Mouse (Mus musculus) forebrain, embryonic 15.5 days (tissue): Measurements from ENCODE around the gene Psmc1. TPM values are rescaled to one million over a fixed set of nuclear protein-coding genes. Genes with fewer than 3 reads are reported as not detected.

Source experiments
- ATAC-seq: fragments of 200-750 bp; cut with Nextera tagmentation; replicated peaks from 2 replicates; pipeline ENCODE4 v1.8.0; 2017; ENCODE audit warnings: mild to moderate bottlenecking, moderate TSS enrichment, moderate library complexity
- H3K27ac ChIP-seq: fragments of 300-500 bp; sonication (generic); replicated peaks from 2 replicates; pipeline ENCODE4 v1.5.1; 2015; ENCODE audit warnings: mild to moderate bottlenecking, inconsistent platforms
- H3K27me3 ChIP-seq: fragments of 300-500 bp; sonication (generic); 2 replicates; pipeline ENCODE4 v1.6.1; 2015; ENCODE audit warnings: inconsistent platforms
- H3K36me3 ChIP-seq: fragments of 300-500 bp; sonication (generic); 2 replicates; pipeline ENCODE4 v1.6.1; 2015; ENCODE audit warnings: mild to moderate bottlenecking, inconsistent platforms
- H3K4me1 ChIP-seq: fragments of 300-500 bp; sonication (generic); 2 replicates; pipeline ENCODE4 v1.6.1; 2015; ENCODE audit warnings: inconsistent platforms
- H3K4me2 ChIP-seq: fragments of 300-500 bp; sonication (generic); replicated peaks from 2 replicates; pipeline ENCODE4 v1.6.1; 2015; ENCODE audit warnings: mild to moderate bottlenecking, inconsistent platforms
- H3K4me3 ChIP-seq: fragments of 300-500 bp; sonication (generic); 2 replicates; pipeline ENCODE4 v1.5.1; 2015; ENCODE audit warnings: mild to moderate bottlenecking, inconsistent platforms
- H3K9ac ChIP-seq: fragments of 300-500 bp; sonication (generic); replicated peaks from 2 replicates; pipeline ENCODE4 v1.6.1; 2015; ENCODE audit warnings: mild to moderate bottlenecking, inconsistent platforms
- H3K9me3 ChIP-seq: fragments of 300-500 bp; sonication (generic); 2 replicates; pipeline ENCODE4 v1.6.1; 2016; ENCODE audit warnings: inconsistent platforms
- WGBS: fragments of 180-500 bp; shearing (Covaris S2); methylation state at CpG from one replicate; pipeline ENCODE4 v1.1.7; 2015; ENCODE audit warnings: mixed read lengths; 5-methylcytosine and 5-hydroxymethylcytosine counted together
- polyA plus RNA-seq: library from polyadenylated mRNA; unstranded; fragments of >200 nt; fragmentation: Nextera tagmentation; extraction: Ambion mirVana; gene quantifications from 2 replicates; pipeline ENCODE4 v1.2.1, GENCODE M21; 2015

Psmc1 gene
- polyA plus RNA-seq, 1 experiment from 2014 or later: 272 TPM

DNA sequence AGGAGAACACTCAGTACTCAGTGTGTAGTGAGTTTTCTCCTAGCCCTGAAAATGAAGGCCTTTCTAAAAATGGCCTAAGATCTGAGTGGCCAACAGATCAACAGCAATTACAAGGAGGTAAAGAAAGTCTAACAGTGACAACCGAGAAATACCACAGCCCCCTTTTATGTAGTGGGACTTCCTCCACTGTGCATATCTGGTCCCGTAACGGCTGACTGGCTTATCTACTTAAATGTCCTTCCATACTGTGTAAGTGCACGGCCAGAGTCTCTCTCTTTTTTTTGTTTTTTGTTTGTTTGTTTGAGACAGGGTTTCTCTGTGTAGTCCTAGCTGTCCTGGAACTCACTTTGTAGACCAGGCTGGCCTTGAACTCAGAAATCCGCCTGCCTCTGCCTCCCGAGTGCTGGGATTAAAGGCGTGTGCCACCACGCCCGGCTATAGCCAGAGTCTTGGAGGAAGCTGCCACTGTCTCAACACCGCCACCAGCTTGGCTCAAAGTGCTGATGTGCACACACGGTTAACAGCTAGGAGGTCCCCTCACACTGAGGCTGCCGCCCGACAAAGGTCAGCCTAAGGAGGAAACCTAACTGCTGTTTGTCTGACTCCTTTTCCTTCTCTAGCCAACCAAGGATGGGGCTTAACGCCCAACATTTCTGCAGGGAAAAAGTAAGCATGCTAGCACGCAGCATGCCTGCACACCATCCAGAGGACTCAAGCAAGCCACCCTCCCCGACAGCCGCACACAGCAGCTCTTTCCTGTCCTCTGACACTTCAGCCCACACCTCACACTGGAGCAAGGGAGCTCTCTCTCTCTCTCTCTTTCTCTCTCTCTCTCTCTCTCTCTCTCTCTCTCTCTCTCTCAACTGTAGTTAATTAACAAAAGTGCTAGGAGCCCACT lies 17.3 kb downstream of the Psmc1 start:
- no peak for ATAC-seq
- 91% methylated on average over 17 of the region's 17 CpGs for WGBS
- Histone ChIP-seq H3K9ac (no peak overlapping the region), H3K4me2 (no peak overlapping the region), H3K4me1 (no peaks in the 10 kb centered on the region), H3K27ac (no peak overlapping the region), H3K9me3 (no peaks in the 10 kb centered on the region), H3K36me3 (peaks cover 83% of the 10 kb centered on the region), H3K4me3 (no peak overlapping the region), H3K27me3 (no peaks in the 10 kb centered on the region)

DNA sequence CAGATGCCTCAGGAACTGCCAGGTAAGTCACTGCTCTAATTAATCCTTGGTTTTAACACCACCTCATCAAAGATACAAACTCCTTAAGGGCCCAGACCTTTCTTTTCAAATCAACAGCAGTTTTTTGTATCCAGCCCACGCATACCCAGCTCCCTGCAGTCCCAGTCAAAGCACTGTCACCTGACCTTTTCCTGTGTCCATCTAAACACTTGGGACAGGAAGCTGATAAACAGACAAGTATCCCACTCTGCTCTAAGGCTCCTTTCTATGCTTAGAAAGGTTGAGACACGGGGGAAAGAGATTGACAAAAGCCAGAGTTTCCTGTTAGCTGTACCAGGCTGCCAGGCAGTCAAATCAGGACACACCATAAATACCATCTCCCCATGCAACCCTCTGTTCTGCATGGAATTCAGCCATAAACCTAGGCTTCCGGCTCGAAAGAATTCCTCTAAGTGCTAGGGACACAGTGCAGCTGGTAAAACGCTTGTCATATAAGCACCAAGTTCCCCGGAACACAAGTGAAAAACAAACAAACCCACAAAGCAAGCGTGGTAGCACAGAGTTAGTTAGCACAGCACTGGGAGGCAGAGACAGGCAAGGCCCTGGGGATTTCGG lies 18.0 kb downstream of the Psmc1 start:
- Histone ChIP-seq H3K4me1 (no peaks in the 10 kb centered on the region), H3K27me3 (no peaks in the 10 kb centered on the region), H3K27ac (no peak overlapping the region), H3K9ac (no peak overlapping the region), H3K36me3 (peaks cover 83% of the 10 kb centered on the region), H3K4me2 (no peak overlapping the region), H3K4me3 (no peak overlapping the region), H3K9me3 (no peaks in the 10 kb centered on the region)
- no peak for ATAC-seq
- 82% methylated on average over 8 of the region's 8 CpGs for WGBS

DNA sequence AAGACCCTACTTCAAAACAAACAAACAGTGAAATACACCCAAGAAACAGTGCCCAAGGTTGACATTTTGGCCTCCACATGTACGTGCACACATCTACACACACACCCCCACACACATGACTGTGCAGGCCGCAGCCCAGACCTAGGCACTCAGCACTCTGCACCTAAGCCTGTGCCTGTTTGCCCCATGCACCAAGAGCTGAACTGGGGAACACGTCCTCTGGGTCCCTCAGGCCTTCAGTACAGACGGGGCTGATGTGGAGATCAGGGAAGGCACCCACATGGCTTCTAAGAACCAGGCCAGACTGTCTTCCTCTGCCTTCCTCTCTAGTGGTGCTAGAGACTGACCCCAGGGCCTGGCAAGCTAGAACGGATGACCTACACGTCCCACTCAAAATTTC lies 18.6 kb downstream of the Psmc1 start:
- H3K4me3 ChIP-seq: no peak overlapping the region
- WGBS: 88% methylated on average over 6 of the region's 6 CpGs

DNA sequence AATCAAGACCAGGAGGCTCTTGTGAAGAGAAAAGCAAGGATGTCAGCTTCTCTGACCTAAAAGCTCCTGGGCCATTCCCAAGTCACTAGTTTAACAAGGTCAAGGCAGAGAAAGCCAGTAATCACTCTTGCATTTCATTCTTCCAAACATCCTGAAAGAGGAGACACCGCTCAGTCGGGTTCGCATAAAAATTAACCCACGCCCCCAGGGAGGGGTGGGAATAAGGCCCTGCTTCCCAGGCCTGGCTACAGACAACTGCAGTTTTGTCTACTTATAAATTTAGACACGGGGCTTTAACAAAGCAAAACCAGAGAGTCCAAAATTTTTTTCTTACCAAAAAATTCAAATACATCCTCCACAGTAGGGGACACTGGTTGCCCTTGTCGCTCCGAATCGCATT lies 19.0 kb downstream of the Psmc1 start:
- no peak overlapping the region for H3K4me2 ChIP-seq
- H3K9me3 ChIP-seq: no peaks in the 10 kb centered on the region
- ATAC-seq: no peak
- 85% methylated on average over 8 of the region's 8 CpGs for WGBS
- H3K36me3 ChIP-seq: peaks cover 81% of the 10 kb centered on the region
- no peak overlapping the region for H3K4me3 ChIP-seq
- H3K27me3 ChIP-seq: no peaks in the 10 kb centered on the region
- H3K4me1 ChIP-seq: no peaks in the 10 kb centered on the region
- no peak overlapping the region for H3K9ac ChIP-seq
- H3K27ac ChIP-seq: no peak overlapping the region

More for the DNA sequence above, 18.6 kb downstream of the Psmc1 start:
- peaks cover 82% of the 10 kb centered on the region for H3K36me3 ChIP-seq
- H3K27ac ChIP-seq: no peak overlapping the region
- no peak overlapping the region for H3K4me2 ChIP-seq
- H3K9ac ChIP-seq: no peak overlapping the region
- no peaks in the 10 kb centered on the region for H3K4me1 ChIP-seq
- no peaks in the 10 kb centered on the region for H3K27me3 ChIP-seq
- no peaks in the 10 kb centered on the region for H3K9me3 ChIP-seq
- ATAC-seq: no peak

DNA sequence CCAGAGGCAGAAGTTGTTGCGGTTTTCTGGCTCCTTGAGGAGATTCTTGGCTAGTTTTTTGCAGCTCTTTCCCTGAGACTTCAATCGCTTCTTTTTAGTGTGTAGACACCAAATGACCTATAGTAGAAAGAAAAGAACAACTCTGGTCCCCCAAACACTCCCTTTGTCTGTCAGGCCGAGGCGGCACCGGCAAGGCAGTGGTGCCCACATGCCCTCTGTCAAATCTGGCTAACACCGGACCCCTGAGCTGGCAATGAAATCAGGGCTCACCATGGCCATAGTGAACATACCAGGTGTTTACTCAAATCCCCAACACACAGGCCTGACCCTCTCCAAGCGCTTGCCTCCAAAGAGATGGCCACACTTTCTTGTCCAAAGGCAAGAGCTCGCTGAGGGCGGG lies 21.2 kb downstream of the Psmc1 start:
- Histone ChIP-seq H3K9ac (no peak overlapping the region), H3K36me3 (peaks cover 65% of the 10 kb centered on the region), H3K27ac (no peak overlapping the region), H3K4me1 (no peaks in the 10 kb centered on the region), H3K4me2 (no peak overlapping the region), H3K27me3 (no peaks in the 10 kb centered on the region), H3K9me3 (no peaks in the 10 kb centered on the region), H3K4me3 (no peak overlapping the region)
- ATAC-seq: no peak
- WGBS: 95% methylated on average over 9 of the region's 9 CpGs

DNA sequence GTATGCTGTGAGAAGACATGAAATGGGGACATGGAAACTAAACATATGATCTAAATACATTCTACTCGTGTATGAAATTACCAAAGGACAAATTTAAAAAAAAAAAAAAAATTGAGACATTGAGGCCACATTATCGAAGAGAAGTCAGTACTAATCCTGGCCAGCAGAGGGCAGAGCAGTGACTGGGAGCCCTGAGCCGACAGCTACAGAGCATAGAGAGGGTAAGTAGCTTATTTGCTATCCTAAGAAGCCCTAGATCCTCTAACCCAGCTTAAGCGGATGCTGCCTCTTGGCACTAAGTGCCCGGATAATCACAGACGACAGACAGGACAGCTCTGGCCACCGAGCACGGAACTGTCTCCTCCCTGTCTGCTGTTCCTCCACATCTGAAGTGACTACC lies 21.7 kb downstream of the Psmc1 start:
- no peak overlapping the region for H3K27ac ChIP-seq
- H3K36me3 ChIP-seq: peaks cover 60% of the 10 kb centered on the region
- H3K9me3 ChIP-seq: no peaks in the 10 kb centered on the region
- no peaks in the 10 kb centered on the region for H3K27me3 ChIP-seq
- no peak overlapping the region for H3K4me3 ChIP-seq
- WGBS: 39% methylated on average over 8 of the region's 8 CpGs
- ATAC-seq: 0 out of 2 replicates have a peak, but pooled peaks have one; percentile 57
- no peak overlapping the region for H3K4me2 ChIP-seq
- H3K4me1 ChIP-seq: no peaks in the 10 kb centered on the region
- no peak overlapping the region for H3K9ac ChIP-seq

DNA sequence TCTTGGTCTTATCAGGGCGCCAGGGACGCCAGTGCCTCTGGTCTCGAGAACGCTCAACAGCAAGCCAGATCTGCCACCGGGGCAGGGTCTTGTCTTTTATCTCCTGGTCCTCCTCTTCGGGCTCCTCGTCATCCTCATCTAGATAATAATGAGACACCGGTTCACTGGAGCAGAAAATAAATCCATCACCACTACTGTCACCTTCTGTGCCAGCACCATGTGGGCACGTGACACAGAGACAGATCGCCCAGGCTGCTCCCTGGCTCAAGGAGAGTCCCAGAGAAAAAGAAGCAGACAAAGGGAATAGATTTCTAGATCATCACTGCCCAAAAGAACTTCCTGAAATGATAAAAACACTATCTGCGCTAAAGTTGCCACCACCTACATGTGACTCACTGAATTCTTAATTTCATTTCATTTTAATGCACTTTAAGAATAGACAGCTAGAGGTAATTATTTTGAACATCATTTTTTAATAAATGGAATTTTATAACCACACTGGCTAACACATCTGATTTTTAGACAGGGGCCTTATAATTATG lies 24.5 kb downstream of the Psmc1 start:
- no peaks in the 10 kb centered on the region for H3K9me3 ChIP-seq
- peaks cover 67% of the 10 kb centered on the region for H3K36me3 ChIP-seq
- no peak overlapping the region for H3K9ac ChIP-seq
- no peak overlapping the region for H3K4me3 ChIP-seq
- 81% methylated on average over 11 of the region's 11 CpGs for WGBS
- H3K4me1 ChIP-seq: no peaks in the 10 kb centered on the region
- 0 out of 2 replicates have a peak overlapping the region, but pooled peaks have one; percentile 35 for H3K27ac ChIP-seq
- H3K27me3 ChIP-seq: no peaks in the 10 kb centered on the region
- ATAC-seq: no peak
- no peak overlapping the region for H3K4me2 ChIP-seq

DNA sequence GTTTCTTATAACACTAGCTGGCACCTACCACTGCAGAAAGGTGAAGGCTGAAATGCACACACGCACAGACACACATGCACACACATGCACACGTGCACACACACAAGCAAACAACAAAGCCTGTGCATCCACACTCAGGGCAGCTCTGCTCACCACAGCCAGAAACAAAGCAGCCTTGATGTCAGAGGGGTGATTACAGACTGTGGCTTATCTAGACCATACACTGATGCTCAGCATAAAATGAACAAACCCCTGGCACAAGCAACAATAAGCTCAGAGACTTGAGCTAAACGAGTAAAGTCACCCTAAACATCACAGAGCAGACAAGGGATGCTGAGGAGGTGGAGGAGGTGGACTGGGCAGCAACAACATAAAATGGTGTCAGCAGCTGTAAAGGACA lies 25.2 kb downstream of the Psmc1 start:
- H3K36me3 ChIP-seq: peaks cover 68% of the 10 kb centered on the region
- 79% methylated on average over 3 of the region's 3 CpGs for WGBS
- no peak overlapping the region for H3K4me2 ChIP-seq
- H3K4me1 ChIP-seq: no peaks in the 10 kb centered on the region
- no peaks in the 10 kb centered on the region for H3K9me3 ChIP-seq
- no peak overlapping the region for H3K9ac ChIP-seq
- ATAC-seq: no peak
- H3K27me3 ChIP-seq: no peaks in the 10 kb centered on the region
- H3K4me3 ChIP-seq: no peak overlapping the region
- 0 out of 2 replicates have a peak overlapping the region, but pooled peaks have one; percentile 23 for H3K27ac ChIP-seq

DNA sequence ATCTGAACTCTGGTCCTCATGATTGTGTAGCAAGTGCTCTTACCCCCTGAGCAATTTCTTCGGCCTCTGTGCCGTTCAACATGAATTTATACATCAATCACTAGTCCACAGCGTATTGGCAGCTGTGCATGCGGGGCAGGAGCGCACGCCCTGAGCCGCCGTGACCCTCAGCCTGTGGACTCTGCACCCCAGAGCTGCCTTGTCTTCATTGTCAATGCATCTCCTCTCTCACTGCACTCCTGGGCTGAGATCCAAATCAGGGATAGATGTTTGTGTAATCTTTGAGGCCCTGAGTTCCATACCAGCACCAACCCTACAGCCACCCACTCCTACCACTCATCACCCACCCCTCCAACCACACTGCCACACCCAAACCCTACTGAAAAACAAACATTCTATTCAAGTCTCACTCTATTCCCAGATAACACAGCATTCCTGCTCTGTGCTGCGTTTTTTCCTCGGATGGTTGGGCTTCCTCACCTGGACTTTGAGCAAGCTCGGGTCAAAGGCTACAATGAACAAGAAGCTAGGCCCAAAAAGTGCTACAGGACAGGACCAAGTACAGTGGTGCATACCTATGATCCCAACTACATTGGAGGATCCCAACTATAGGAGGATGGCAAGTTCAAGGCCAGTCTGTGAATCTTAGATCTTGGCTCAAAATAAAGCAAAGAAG lies 33.0 kb downstream of the Psmc1 start:
- H3K4me3 ChIP-seq: no peak overlapping the region
- no peaks in the 10 kb centered on the region for H3K4me1 ChIP-seq
- no peaks in the 10 kb centered on the region for H3K9me3 ChIP-seq
- no peak overlapping the region for H3K9ac ChIP-seq
- H3K27ac ChIP-seq: no peak overlapping the region
- ATAC-seq: no peak
- no peaks in the 10 kb centered on the region for H3K27me3 ChIP-seq
- no peak overlapping the region for H3K4me2 ChIP-seq
- peaks cover 90% of the 10 kb centered on the region for H3K36me3 ChIP-seq
- WGBS: 95% methylated on average over 11 of the region's 11 CpGs

DNA sequence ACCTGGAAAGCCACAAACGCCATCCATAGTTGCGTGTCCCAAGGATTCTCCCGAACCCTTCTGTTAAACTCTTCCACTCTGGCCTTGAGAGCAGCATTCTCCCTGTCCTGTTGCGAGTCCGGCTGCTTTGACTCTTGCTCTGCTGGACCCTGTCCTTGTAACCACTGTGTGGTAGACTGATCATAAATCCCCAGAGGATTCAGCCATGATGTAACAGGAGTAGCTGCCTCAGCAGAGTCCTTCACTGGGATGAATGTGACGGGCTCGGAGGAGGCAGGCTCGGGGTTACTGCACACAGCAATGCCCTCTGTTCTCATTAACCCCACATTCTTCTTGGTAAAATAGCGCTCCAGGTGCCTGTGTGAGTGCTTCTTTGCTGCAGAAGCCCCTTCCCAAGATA lies 33.8 kb downstream of the Psmc1 start:
- no peaks in the 10 kb centered on the region for H3K9me3 ChIP-seq
- H3K27me3 ChIP-seq: no peaks in the 10 kb centered on the region
- H3K9ac ChIP-seq: no peak overlapping the region
- H3K4me2 ChIP-seq: no peak overlapping the region
- no peaks in the 10 kb centered on the region for H3K4me1 ChIP-seq
- 92% methylated on average over 9 of the region's 9 CpGs for WGBS
- ATAC-seq: no peak
- H3K36me3 ChIP-seq: peaks cover 86% of the 10 kb centered on the region
- H3K4me3 ChIP-seq: no peak overlapping the region
- no peak overlapping the region for H3K27ac ChIP-seq

DNA sequence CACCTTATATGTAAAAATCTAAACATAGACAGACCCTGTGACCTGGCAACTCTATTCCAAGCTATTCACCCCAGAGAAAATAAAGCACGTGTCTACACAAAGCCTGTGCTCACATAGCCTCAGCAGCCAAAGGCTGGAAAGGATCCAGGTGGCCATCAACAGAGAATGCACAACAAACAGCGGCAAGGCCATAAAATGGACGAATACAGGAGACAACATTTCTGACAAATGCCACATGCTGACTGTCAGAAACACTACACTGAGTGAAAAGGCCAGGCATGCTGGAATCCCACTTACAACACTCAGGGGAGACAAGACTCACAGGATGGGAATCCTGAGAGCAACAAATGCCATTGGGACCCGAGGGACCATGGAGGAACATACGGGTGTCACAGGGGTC lies 34.3 kb downstream of the Psmc1 start:
- Histone ChIP-seq H3K9ac (no peak overlapping the region), H3K27me3 (no peaks in the 10 kb centered on the region), H3K4me2 (no peak overlapping the region), H3K27ac (no peak overlapping the region), H3K36me3 (peaks cover 86% of the 10 kb centered on the region), H3K4me3 (no peak overlapping the region), H3K4me1 (no peaks in the 10 kb centered on the region), H3K9me3 (no peaks in the 10 kb centered on the region)
- ATAC-seq: no peak
- WGBS: 74% methylated on average over 5 of the region's 5 CpGs

DNA sequence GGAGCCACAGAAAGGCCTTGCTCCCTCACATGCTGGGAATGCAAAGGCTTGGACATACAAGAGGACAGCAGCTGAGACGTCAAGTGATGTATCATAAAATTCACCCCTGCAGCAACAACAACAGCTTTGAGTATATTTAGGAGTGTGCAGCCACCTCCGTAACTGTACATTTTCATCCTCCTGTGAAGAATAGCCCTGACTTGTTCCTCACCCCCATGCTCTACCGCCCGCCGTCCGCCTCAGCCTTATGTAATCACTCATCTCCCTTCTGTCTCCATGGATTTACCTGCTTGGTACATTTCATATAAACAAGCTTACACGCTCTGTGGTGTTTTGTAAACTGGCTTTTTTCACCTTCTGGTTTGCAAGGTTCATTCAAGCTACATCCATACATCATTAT lies 42.5 kb downstream of the Psmc1 start:
- H3K9ac ChIP-seq: no peak overlapping the region
- WGBS: 90% methylated on average over 7 of the region's 7 CpGs

More for the DNA sequence above, 42.5 kb downstream of the Psmc1 start:
- Histone ChIP-seq H3K36me3 (peaks cover 28% of the 10 kb centered on the region), H3K4me3 (no peak overlapping the region), H3K27ac (no peak overlapping the region), H3K4me1 (no peaks in the 10 kb centered on the region), H3K4me2 (no peak overlapping the region), H3K9me3 (no peaks in the 10 kb centered on the region), H3K27me3 (no peaks in the 10 kb centered on the region)
- no peak for ATAC-seq
